Mouse (Mus musculus) adrenal gland (tissue): ENCODE data around the gene Thrb.

ENCODE experiments used
- intact Hi-C: fragments of 180-260 bp; cut with DNase I; formaldehyde crosslinking; loops from one replicate; pipeline ENCODE4 v1.15.1; 2025

Thrb gene

GRCm38 (mm10) chr14:17700228-17700627 lies 40.2 kb downstream of the Thrb start:
- intact Hi-C loops: no loop called here

- intact Hi-C loops: no loop called here
Observed at GRCm38 (mm10) chr14:17713297-17713904, 53.3 kb downstream of the Thrb start.

- intact Hi-C loops: no loop called here
Observed at GRCm38 (mm10) chr14:17719494-17719893, 59.4 kb downstream of the Thrb start.

- intact Hi-C loops: no loop called here
Observed at GRCm38 (mm10) chr14:17722824-17723445, 62.9 kb downstream of the Thrb start.

GRCm38 (mm10) chr14:17724577-17724976 lies 64.5 kb downstream of the Thrb start:
- intact Hi-C loops: no loop called here

GRCm38 (mm10) chr14:17726906-17727305 lies 66.8 kb downstream of the Thrb start:
- intact Hi-C loops: no loop called here

GRCm38 (mm10) chr14:17727878-17728277 lies 67.8 kb downstream of the Thrb start:
- intact Hi-C loops: no loop called here

GRCm38 (mm10) chr14:17728889-17729288 lies 68.8 kb downstream of the Thrb start:
- intact Hi-C loops: no loop called here

GRCm38 (mm10) chr14:17731020-17731419 lies 71.0 kb downstream of the Thrb start:
- intact Hi-C loops: no loop called here

- intact Hi-C loops: no loop called here
Observed at GRCm38 (mm10) chr14:17733077-17733778, 73.2 kb downstream of the Thrb start.

GRCm38 (mm10) chr14:17733779-17734137 lies 73.7 kb downstream of the Thrb start:
- intact Hi-C loops: no loop called here

GRCm38 (mm10) chr14:17735440-17735839 lies 75.4 kb downstream of the Thrb start:
- intact Hi-C loops: no loop called here

GRCm38 (mm10) chr14:17740903-17741302 lies 80.8 kb downstream of the Thrb start:
- intact Hi-C loops: loop anchor here (5.0 to 10.0 kb wide), 2 partner anchors 84 to 164 kb away; no protein-coding TSS in a partner anchor

- intact Hi-C loops: loop anchor here (5.0 to 10.0 kb wide), 2 partner anchors 85 to 163 kb away; no protein-coding TSS in a partner anchor
Observed at GRCm38 (mm10) chr14:17742264-17742663, 82.2 kb downstream of the Thrb start.

GRCm38 (mm10) chr14:17742902-17743712 lies 83.0 kb downstream of the Thrb start:
- intact Hi-C loops: loop anchor here (5.0 to 10.0 kb wide), 2 partner anchors 86 to 162 kb away; no protein-coding TSS in a partner anchor

GRCm38 (mm10) chr14:17743713-17744158 lies 83.7 kb downstream of the Thrb start:
- intact Hi-C loops: loop anchor here (5.0 to 10.0 kb wide), 2 partner anchors 86 to 161 kb away; no protein-coding TSS in a partner anchor

GRCm38 (mm10) chr14:17747922-17748321 lies 87.9 kb downstream of the Thrb start:
- intact Hi-C loops: loop anchor here (10.0 kb wide), 1 partner anchor 157 kb away; no protein-coding TSS in a partner anchor

- intact Hi-C loops: loop anchor here (10.0 kb wide), 1 partner anchor 156 kb away; no protein-coding TSS in a partner anchor
Observed at GRCm38 (mm10) chr14:17748945-17749344, 88.9 kb downstream of the Thrb start.

GRCm38 (mm10) chr14:17751911-17752310 lies 91.8 kb downstream of the Thrb start:
- intact Hi-C loops: no loop called here

- intact Hi-C loops: no loop called here
Observed at GRCm38 (mm10) chr14:17753429-17753828, 93.4 kb downstream of the Thrb start.

- intact Hi-C loops: no loop called here
Observed at GRCm38 (mm10) chr14:17756732-17757131, 96.7 kb downstream of the Thrb start.
